Mouse (Mus musculus) lung, embryonic 15.5 days (tissue): ENCODE data around the gene Kdelr1. TPM values are rescaled to one million over a fixed set of nuclear protein-coding genes. Genes with fewer than 3 reads are reported as not detected.
A peak's percentile ranks its signal among the peaks of the same experiment; 100 is the strongest.

Experiments
- ATAC-seq: fragments of 200-750 bp; cut with Nextera tagmentation; 2 replicates; pipeline ENCODE4 v1.8.0; 2017; ENCODE audit warnings: moderate number of reproducible peaks, borderline replicate concordance; ENCODE audit not compliant: low FRiP score, low TSS enrichment; ENCODE audit errors: extremely low read depth
- H3K27ac ChIP-seq: fragments of 300-500 bp; sonication (generic); 2 replicates; pipeline ENCODE4 v1.5.1; 2015; ENCODE audit warnings: moderate library complexity, mild to moderate bottlenecking, inconsistent platforms
- H3K27me3 ChIP-seq: fragments of 300-500 bp; sonication (generic); 2 replicates; pipeline ENCODE4 v1.6.1; 2015; ENCODE audit warnings: inconsistent platforms
- H3K36me3 ChIP-seq: fragments of 300-500 bp; sonication (generic); 2 replicates; pipeline ENCODE4 v1.6.1; 2015; ENCODE audit warnings: inconsistent platforms
- H3K4me1 ChIP-seq: fragments of 300-500 bp; sonication (generic); 2 replicates; pipeline ENCODE4 v1.6.1; 2015; ENCODE audit warnings: inconsistent platforms
- H3K4me2 ChIP-seq: fragments of 300-500 bp; sonication (generic); 2 replicates; pipeline ENCODE4 v1.6.1; 2015; ENCODE audit warnings: inconsistent platforms, mild to moderate bottlenecking, moderate library complexity
- H3K4me3 ChIP-seq: fragments of 300-500 bp; sonication (generic); 2 replicates; pipeline ENCODE4 v1.5.1; 2015; ENCODE audit warnings: mild to moderate bottlenecking, inconsistent platforms
- H3K9ac ChIP-seq: fragments of 300-500 bp; sonication (generic); 2 replicates; pipeline ENCODE4 v1.6.1; 2015; ENCODE audit warnings: inconsistent platforms
- H3K9me3 ChIP-seq: fragments of 300-500 bp; sonication (generic); 2 replicates; pipeline ENCODE4 v1.6.1; 2016; ENCODE audit warnings: inconsistent platforms
- WGBS: fragments of 180-500 bp; shearing (Covaris S2); methylation state at CpG from one replicate; pipeline ENCODE4 v1.1.7; 2015; 5-methylcytosine and 5-hydroxymethylcytosine counted together
- polyA plus RNA-seq: library from polyadenylated mRNA; unstranded; fragments of >200 nt; fragmentation: Nextera tagmentation; extraction: Ambion mirVana; gene quantifications from 2 replicates; pipeline ENCODE4 v1.2.1, GENCODE M21; 2015

Kdelr1 gene
- polyA plus RNA-seq, 1 experiment from 2014 or later: 67.4 TPM

- H3K4me2 ChIP-seq: no peak overlapping the region
- H3K9me3 ChIP-seq: no peaks in the 10 kb centered on the region
- H3K36me3 ChIP-seq: no peaks in the 10 kb centered on the region
- no peak overlapping the region for H3K9ac ChIP-seq
- 77% methylated on average over 12 of the region's 12 CpGs for WGBS
- H3K4me1 ChIP-seq: peaks cover 23% of the 10 kb centered on the region
- no peak overlapping the region for H3K27ac ChIP-seq
- no peak overlapping the region for H3K4me3 ChIP-seq
- no peak for ATAC-seq
- peaks cover 15% of the 10 kb centered on the region for H3K27me3 ChIP-seq
These were observed 19.5 kb upstream of the Kdelr1 start for GRCm38 (mm10) chr7:45853089-45853488.

- peaks cover 25% of the 10 kb centered on the region for H3K4me1 ChIP-seq
- H3K4me2 ChIP-seq: peak overlapping the region; percentile 76
- peaks cover 18% of the 10 kb centered on the region for H3K27me3 ChIP-seq
- 0 out of 2 replicates have a peak overlapping the region, but pooled peaks have one; percentile 12 for H3K9ac ChIP-seq
- H3K4me3 ChIP-seq: peak overlapping the region; percentile 36
- 4% methylated on average over 30 of the region's 30 CpGs for WGBS
- ATAC-seq: peak; percentile 17; the same call in 1 of the 2 replicates
- H3K9me3 ChIP-seq: no peaks in the 10 kb centered on the region
- no peak overlapping the region for H3K27ac ChIP-seq
- H3K36me3 ChIP-seq: no peaks in the 10 kb centered on the region
These were observed 15.3 kb upstream of the Kdelr1 start for GRCm38 (mm10) chr7:45856950-45857901.

- H3K27me3 ChIP-seq: peaks cover 18% of the 10 kb centered on the region
- 35% methylated on average over 4 of the region's 4 CpGs for WGBS
These were observed 13.6 kb upstream of the Kdelr1 start for GRCm38 (mm10) chr7:45859008-45859407.

DNA sequence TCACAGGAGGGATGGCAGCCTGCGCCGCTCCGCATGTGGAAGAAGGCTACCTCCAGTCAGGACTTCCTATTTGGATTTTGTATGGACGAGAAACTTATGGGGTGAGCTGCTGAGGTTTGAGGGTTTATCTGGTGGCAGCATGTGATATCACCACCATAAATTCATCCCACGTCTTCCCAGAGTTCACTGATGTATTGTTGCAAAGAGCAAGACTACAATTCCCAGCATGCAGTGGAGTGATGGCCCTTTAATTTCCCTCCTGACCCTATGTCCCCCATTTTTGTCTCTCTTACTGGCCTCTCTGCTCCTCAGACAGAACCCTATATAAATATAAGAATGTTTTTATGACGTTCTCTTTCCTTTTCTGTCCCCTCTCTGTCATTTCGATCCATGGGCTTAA, 9.8 kb upstream of the Kdelr1 start:
- Histone ChIP-seq H3K27ac (no peak overlapping the region), H3K4me3 (no peak overlapping the region), H3K36me3 (no peaks in the 10 kb centered on the region), H3K4me1 (peaks cover 25% of the 10 kb centered on the region), H3K4me2 (no peak overlapping the region), H3K9me3 (no peaks in the 10 kb centered on the region), H3K27me3 (peaks cover 5% of the 10 kb centered on the region; the same call in 1 of the 2 replicates), H3K9ac (no peak overlapping the region)
- WGBS: 83% methylated on average over 7 of the region's 7 CpGs
- ATAC-seq: no peak

More at GRCm38 (mm10) chr7:45859008-45859407, 13.6 kb upstream of the Kdelr1 start:
- no peak for ATAC-seq
- H3K36me3 ChIP-seq: no peaks in the 10 kb centered on the region
- H3K9ac ChIP-seq: no peak overlapping the region
- H3K4me1 ChIP-seq: peaks cover 27% of the 10 kb centered on the region
- H3K4me2 ChIP-seq: no peak overlapping the region
- no peak overlapping the region for H3K4me3 ChIP-seq
- H3K9me3 ChIP-seq: no peaks in the 10 kb centered on the region
- H3K27ac ChIP-seq: no peak overlapping the region

GRCm38 (mm10) chr7:45864435-45864834, 8.1 kb upstream of the Kdelr1 start:
- peak overlapping the region; percentile 41; the same call in 1 of the 2 replicates for H3K27ac ChIP-seq
- H3K4me3 ChIP-seq: no peak overlapping the region
- H3K4me1 ChIP-seq: peaks cover 28% of the 10 kb centered on the region
- peaks cover 19% of the 10 kb centered on the region for H3K27me3 ChIP-seq
- H3K36me3 ChIP-seq: no peaks in the 10 kb centered on the region
- ATAC-seq: peak; percentile 5; the same call in 1 of the 2 replicates
- no peak overlapping the region for H3K4me2 ChIP-seq
- 57% methylated on average over 3 of the region's 3 CpGs for WGBS
- no peak overlapping the region for H3K9ac ChIP-seq
- H3K9me3 ChIP-seq: no peaks in the 10 kb centered on the region

- Histone ChIP-seq H3K9ac (peak overlapping the region; percentile 84), H3K9me3 (no peaks in the 10 kb centered on the region), H3K27ac (peak overlapping the region; percentile 86), H3K4me3 (peak overlapping the region; percentile 78), H3K36me3 (no peaks in the 10 kb centered on the region), H3K4me2 (peak overlapping the region; percentile 86), H3K27me3 (peaks cover 33% of the 10 kb centered on the region), H3K4me1 (peaks cover 41% of the 10 kb centered on the region)
- under 1% methylated on average over 115 of the region's 117 CpGs for WGBS
- peak; percentile 80 for ATAC-seq
These were observed 6.4 kb upstream of the Kdelr1 start for GRCm38 (mm10) chr7:45865925-45866910.

DNA sequence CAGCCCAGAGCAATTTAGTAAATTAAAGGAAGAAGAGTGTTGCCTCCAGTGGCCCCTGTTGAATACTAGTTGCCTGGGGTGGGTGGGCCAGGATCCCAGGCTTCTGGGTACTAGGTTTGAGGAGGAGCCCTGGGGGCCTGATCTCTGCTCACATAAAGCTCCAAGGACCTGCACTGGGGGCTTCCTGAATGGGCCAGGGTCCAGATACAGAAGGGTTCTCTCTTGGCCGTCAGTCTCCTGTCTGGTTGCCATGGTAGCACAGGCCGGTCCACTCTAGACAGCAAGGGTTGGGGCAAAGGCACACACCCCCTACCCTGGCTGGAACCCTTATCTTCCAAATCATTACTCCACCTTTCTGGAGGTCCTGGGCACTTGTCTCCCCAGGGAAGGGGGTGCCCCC, 4.7 kb upstream of the Kdelr1 start:
- ATAC-seq: no peak
- Histone ChIP-seq H3K9me3 (no peaks in the 10 kb centered on the region), H3K4me1 (peaks cover 36% of the 10 kb centered on the region), H3K9ac (no peak overlapping the region), H3K27me3 (peaks cover 41% of the 10 kb centered on the region), H3K4me3 (no peak overlapping the region), H3K27ac (no peak overlapping the region), H3K36me3 (no peaks in the 10 kb centered on the region), H3K4me2 (peak overlapping the region; percentile 86; the same call in 1 of the 2 replicates)
- 28% methylated on average over 2 of the region's 2 CpGs for WGBS

DNA sequence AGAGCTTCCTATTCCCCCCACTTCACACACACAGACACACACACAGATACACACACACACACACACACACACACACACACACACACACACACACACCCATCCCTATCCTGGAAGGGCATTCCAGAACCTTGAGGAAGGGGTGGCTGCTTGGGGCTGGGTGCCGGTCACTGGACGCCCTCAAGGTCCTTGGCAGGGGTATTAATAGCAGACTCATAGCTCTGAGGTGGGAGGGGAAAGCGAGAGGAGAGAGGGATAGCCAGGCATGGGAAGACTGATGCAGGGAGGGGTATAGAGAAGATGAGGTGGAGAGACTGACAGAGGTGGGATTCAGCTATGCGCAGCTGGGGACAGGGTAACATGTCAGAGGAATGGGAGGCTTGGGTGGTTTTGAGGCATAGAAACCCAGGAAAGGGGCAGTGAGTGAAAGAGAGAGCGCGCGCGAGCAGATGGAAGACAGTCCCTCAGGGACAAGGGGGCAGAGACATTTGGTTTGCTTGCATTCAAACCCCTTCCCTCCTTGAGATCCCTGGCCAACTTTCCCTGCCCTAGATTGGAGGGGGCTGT, 3.4 kb upstream of the Kdelr1 start:
- no peak overlapping the region for H3K27ac ChIP-seq
- no peaks in the 10 kb centered on the region for H3K9me3 ChIP-seq
- H3K4me3 ChIP-seq: peak overlapping the region; percentile 8; the same call in 1 of the 2 replicates
- no peak for ATAC-seq
- peak overlapping the region; percentile 49 for H3K4me2 ChIP-seq
- H3K4me1 ChIP-seq: peaks cover 42% of the 10 kb centered on the region
- H3K36me3 ChIP-seq: no peaks in the 10 kb centered on the region
- peaks cover 41% of the 10 kb centered on the region for H3K27me3 ChIP-seq
- no peak overlapping the region for H3K9ac ChIP-seq
- 23% methylated on average over 8 of the region's 8 CpGs for WGBS

- WGBS: 6% methylated on average over 14 of the region's 14 CpGs
- H3K4me1 ChIP-seq: peaks cover 48% of the 10 kb centered on the region
- peak overlapping the region; percentile 8; the same call in 1 of the 2 replicates for H3K4me3 ChIP-seq
- peak overlapping the region; percentile 49 for H3K4me2 ChIP-seq
- H3K27ac ChIP-seq: no peak overlapping the region
- H3K27me3 ChIP-seq: peaks cover 41% of the 10 kb centered on the region
- H3K36me3 ChIP-seq: no peaks in the 10 kb centered on the region
- no peak overlapping the region; the same call in 1 of the 2 replicates for H3K9ac ChIP-seq
- H3K9me3 ChIP-seq: no peaks in the 10 kb centered on the region
- no peak for ATAC-seq
These were observed 2.8 kb upstream of the Kdelr1 start for GRCm38 (mm10) chr7:45869787-45870186.

DNA sequence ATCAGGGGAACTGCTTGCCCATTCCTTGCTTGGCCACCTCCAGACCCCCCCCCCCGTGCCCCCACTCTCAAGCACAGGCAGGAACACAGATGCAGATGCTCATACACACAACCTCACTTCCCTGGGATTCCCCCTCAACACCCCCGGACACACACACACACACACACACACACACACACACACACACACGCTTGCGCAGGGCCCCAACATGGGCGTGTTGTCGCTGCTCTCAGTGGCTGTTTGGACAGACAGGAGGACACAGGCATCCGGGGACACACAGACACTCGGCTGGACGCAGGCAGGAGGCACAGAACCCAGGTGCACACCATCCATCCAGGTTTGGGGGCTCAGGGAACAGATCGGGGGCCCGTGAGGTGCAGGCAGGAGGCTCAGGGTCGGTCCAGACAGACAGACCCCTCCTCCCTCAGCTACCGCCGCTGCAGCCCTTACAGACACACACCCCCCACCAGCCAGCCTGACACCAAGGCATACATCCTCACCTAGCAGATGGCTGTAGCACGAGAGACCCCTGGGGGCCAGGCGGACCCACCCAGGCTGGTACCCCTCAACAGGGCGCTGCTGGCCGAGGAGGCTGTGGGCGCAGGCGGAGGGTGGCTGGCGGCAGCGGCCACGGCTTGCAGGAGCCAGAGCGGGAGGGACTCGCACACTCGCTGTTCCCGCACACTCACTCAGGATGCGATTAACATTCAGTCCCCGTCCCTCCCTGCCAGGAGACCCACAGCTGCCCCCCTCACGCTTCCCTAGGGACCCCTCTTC, 2.1 kb upstream of the Kdelr1 start:
- peaks cover 41% of the 10 kb centered on the region for H3K27me3 ChIP-seq
- 2% methylated on average over 30 of the region's 30 CpGs for WGBS
- H3K9me3 ChIP-seq: no peaks in the 10 kb centered on the region
- H3K4me3 ChIP-seq: peak overlapping the region; percentile 16
- H3K36me3 ChIP-seq: peaks cover 6% of the 10 kb centered on the region
- no peak overlapping the region for H3K27ac ChIP-seq
- H3K4me1 ChIP-seq: peaks cover 52% of the 10 kb centered on the region
- H3K4me2 ChIP-seq: peak overlapping the region; percentile 49
- ATAC-seq: no peak
- peak overlapping the region; percentile 33 for H3K9ac ChIP-seq
